Mouse (Mus musculus): Measurements from ENCODE around the gene Afdn. TPM values are rescaled to one million over a fixed set of nuclear protein-coding genes. Genes with fewer than 3 reads are reported as not detected.

Gene Afdn
- 2.4 TPM for polyA plus RNA-seq (2017; shearing (Covaris generic))

GRCm38 (mm10) chr17:13759853-13760627, at the start of gene Afdn:
Gene Afdn (plus strand): TSS chr17:13760539.

GRCm38 (mm10) chr17:13761179-13761913, 1.0 kb downstream of the Afdn start, which contains the start of gene Tcte2:
Gene Tcte2 (minus strand): TSS chr17:13761825.

DNA sequence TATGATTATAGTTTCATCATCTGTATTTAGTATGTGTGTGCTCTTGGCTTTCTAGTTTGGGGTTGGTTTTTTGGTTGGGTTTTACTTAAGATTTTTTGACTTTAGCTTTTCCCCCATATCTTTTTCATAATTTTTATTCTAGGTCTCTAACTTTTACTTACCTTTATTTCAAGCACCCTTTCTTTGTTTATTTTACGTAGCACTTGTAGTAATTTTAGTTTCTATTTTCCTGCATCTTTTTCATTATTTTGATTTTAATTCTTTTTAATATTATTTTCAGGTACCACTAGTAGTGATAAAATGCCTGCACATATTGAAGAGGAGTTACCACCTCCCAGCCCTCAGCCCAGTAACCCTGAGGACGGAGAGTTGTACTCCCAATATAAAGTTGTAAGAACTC, 187.7 kb downstream of the Afdn start, which contains the start of gene Gm7168:
TSS of gene Gm7168 (plus strand) at position 301 of the 400 bp plus-strand sequence.

Other genes starting within 250 kb of the Afdn start
- gene Tcte2, start 1.3 kb downstream of the Afdn start, polyA plus RNA-seq (2017; shearing (Covaris generic)): not detected
- gene Gm7168, start 187.8 kb downstream of the Afdn start, polyA plus RNA-seq (2017; shearing (Covaris generic)): not detected
- not detected for gene Gm7356, start 243.2 kb downstream of the Afdn start, polyA plus RNA-seq (2017; shearing (Covaris generic))

All from naive thymus-derived CD4-positive, alpha-beta T cell, adult 5 months (primary cell).